Mouse (Mus musculus) ovary, postnatal 36 days (tissue): Measurements from ENCODE around the gene Clcn3.
A peak's percentile ranks its signal among the peaks of the same experiment; 100 is the strongest.

Experiments
- DNase-seq: peaks from one replicate; pipeline ENCODE4 v3.0.0; 2022; ENCODE audit warnings: low spot score, mixed read lengths

Gene Clcn3

GRCm38 (mm10) chr8:60868236-60868965 lies 114.7 kb downstream of the Clcn3 start:
- no peak for DNase-seq

- no peak for DNase-seq
Measured at GRCm38 (mm10) chr8:60867468-60868115, 115.5 kb downstream of the Clcn3 start.

GRCm38 (mm10) chr8:60865504-60866114 lies 117.5 kb downstream of the Clcn3 start:
- DNase-seq, result peak; percentile 34

GRCm38 (mm10) chr8:60864875-60865274 lies 118.2 kb downstream of the Clcn3 start:
- DNase-seq, result no peak

- DNase-seq, result no peak
Measured at GRCm38 (mm10) chr8:60861783-60862182, 121.3 kb downstream of the Clcn3 start.

- DNase-seq, result no peak
Measured at GRCm38 (mm10) chr8:60860749-60861148, 122.4 kb downstream of the Clcn3 start.
